Mouse (Mus musculus) stomach, postnatal 0 days (tissue): ENCODE measurements around the gene Meis1.

Source experiments
- CTCF ChIP-seq: IDR thresholded peaks from 2 replicates; pipeline ENCODE4 v1.5.1; 2016; ENCODE audit warnings: antibody characterized with exemption, low read depth, mild to moderate bottlenecking, moderate library complexity
- EP300 ChIP-seq: optimal IDR thresholded peaks from 2 replicates; pipeline ENCODE3; 2016; ENCODE audit warnings: antibody characterized with exemption

- TF ChIP-seq CTCF = no peak
- TF ChIP-seq EP300 = no peak
These were observed 136.5 kb downstream of the Meis1 start for GRCm38 (mm10) chr11:18882315-18882714.
